Mouse (Mus musculus) bone marrow macrophage, adult 2 months (primary cell): Measurements from ENCODE around the gene Pacsin2. TPM values are rescaled to one million over a fixed set of nuclear protein-coding genes. Genes with fewer than 3 reads are reported as not detected.

Experiments used
- H3K27ac ChIP-seq: 2 replicates; pipeline ENCODE4 v1.5.1; 2012; ENCODE audit warnings: low read depth, low read length; ENCODE audit not compliant: insufficient read depth
- H3K4me1 ChIP-seq: 2 replicates; pipeline ENCODE4 v1.6.1; 2012; ENCODE audit warnings: low read length; ENCODE audit not compliant: control insufficient read depth, insufficient read depth
- H3K4me3 ChIP-seq: 2 replicates; pipeline ENCODE4 v1.5.1; 2012; ENCODE audit warnings: mild to moderate bottlenecking, low read length, moderate library complexity; ENCODE audit not compliant: insufficient read depth
- CTCF ChIP-seq: IDR thresholded peaks from 2 replicates; pipeline ENCODE4 v1.5.1; 2012; ENCODE audit warnings: low read depth, mild to moderate bottlenecking, low read length, moderate library complexity
- POLR2A ChIP-seq: IDR thresholded peaks from 2 replicates; pipeline ENCODE4 v1.6.1; 2012; ENCODE audit warnings: mild to moderate bottlenecking, low read depth, low read length, borderline replicate concordance
- polyA plus RNA-seq: library from polyadenylated mRNA; stranded (reverse); fragments of >200 nt; gene quantifications from 2 replicates; pipeline ENCODE4 v1.2.4, GENCODE M21; 2012; ENCODE audit not compliant: missing spikeins, insufficient read depth, insufficient read length

The Pacsin2 gene
- polyA plus RNA-seq, 1 experiment: 63.7 TPM

- peaks cover 29% of the 10 kb centered on the region for H3K4me1 ChIP-seq
- no peak for TF ChIP-seq POLR2A
- no peak for TF ChIP-seq CTCF
- no peak overlapping the region for H3K27ac ChIP-seq
- H3K4me3 ChIP-seq: no peak overlapping the region
Observed at GRCm38 (mm10) chr15:83425277-83425676, 39.1 kb downstream of the Pacsin2 start.

- Histone ChIP-seq H3K4me3 (no peak overlapping the region), H3K4me1 (peaks cover 27% of the 10 kb centered on the region), H3K27ac (no peak overlapping the region)
- no peak for TF ChIP-seq CTCF
Observed at GRCm38 (mm10) chr15:83423589-83424384, 40.6 kb downstream of the Pacsin2 start.

GRCm38 (mm10) chr15:83422299-83422981 lies 42.0 kb downstream of the Pacsin2 start:
- peaks cover 31% of the 10 kb centered on the region for H3K4me1 ChIP-seq
- no peak overlapping the region for H3K27ac ChIP-seq
- TF ChIP-seq CTCF (no peak), POLR2A (no peak)
- H3K4me3 ChIP-seq: no peak overlapping the region

GRCm38 (mm10) chr15:83419562-83419961 lies 44.8 kb downstream of the Pacsin2 start:
- H3K4me1 ChIP-seq: peaks cover 39% of the 10 kb centered on the region
- H3K4me3 ChIP-seq: no peak overlapping the region
- no peak overlapping the region for H3K27ac ChIP-seq
- TF ChIP-seq POLR2A (no peak), CTCF (no peak)

- TF ChIP-seq POLR2A (no peak), CTCF (no peak)
- H3K4me3 ChIP-seq: no peak overlapping the region
- H3K4me1 ChIP-seq: peaks cover 40% of the 10 kb centered on the region
- H3K27ac ChIP-seq: no peak overlapping the region
Observed at GRCm38 (mm10) chr15:83418685-83419084, 45.7 kb downstream of the Pacsin2 start.

GRCm38 (mm10) chr15:83417916-83418315 lies 46.5 kb downstream of the Pacsin2 start:
- H3K4me3 ChIP-seq: no peak overlapping the region
- peak overlapping the region; percentile 0; the same call in 1 of the 2 replicates for H3K27ac ChIP-seq
- no peak for TF ChIP-seq CTCF
- no peak for TF ChIP-seq POLR2A
- peaks cover 40% of the 10 kb centered on the region for H3K4me1 ChIP-seq

- peak overlapping the region; percentile 0; the same call in 1 of the 2 replicates for H3K27ac ChIP-seq
- no peak for TF ChIP-seq POLR2A
- no peak for TF ChIP-seq CTCF
- peaks cover 44% of the 10 kb centered on the region for H3K4me1 ChIP-seq
- H3K4me3 ChIP-seq: no peak overlapping the region
Observed at GRCm38 (mm10) chr15:83417407-83417806, 47.0 kb downstream of the Pacsin2 start.

- Histone ChIP-seq H3K27ac (no peak overlapping the region), H3K4me1 (peaks cover 62% of the 10 kb centered on the region), H3K4me3 (no peak overlapping the region)
- TF ChIP-seq CTCF: no peak
- no peak for TF ChIP-seq POLR2A
Observed at GRCm38 (mm10) chr15:83415391-83415790, 49.0 kb downstream of the Pacsin2 start.

- no peak overlapping the region for H3K4me3 ChIP-seq
- peaks cover 67% of the 10 kb centered on the region for H3K4me1 ChIP-seq
- H3K27ac ChIP-seq: no peak overlapping the region
- TF ChIP-seq POLR2A (no peak), CTCF (no peak)
Observed at GRCm38 (mm10) chr15:83411616-83412015, 52.8 kb downstream of the Pacsin2 start.

GRCm38 (mm10) chr15:83410735-83411134 lies 53.7 kb downstream of the Pacsin2 start:
- Histone ChIP-seq H3K4me3 (no peak overlapping the region), H3K4me1 (peaks cover 67% of the 10 kb centered on the region), H3K27ac (peak overlapping the region; percentile 30)
- TF ChIP-seq CTCF (no peak), POLR2A (no peak)
